Mouse (Mus musculus) stomach, embryonic 15.5 days (tissue): ENCODE measurements around the gene Aif1l. TPM values are rescaled to one million over a fixed set of nuclear protein-coding genes. Genes with fewer than 3 reads are reported as not detected.

ENCODE experiments used
- ATAC-seq: fragments of 200-750 bp; cut with Nextera tagmentation; 2 replicates; pipeline ENCODE4 v1.8.0; 2017; ENCODE audit warnings: low read depth, moderate number of reproducible peaks, moderate TSS enrichment; ENCODE audit not compliant: insufficient read depth, low FRiP score
- H3K27ac ChIP-seq: fragments of 300-500 bp; sonication (generic); 2 replicates; pipeline ENCODE4 v1.5.1; 2015; ENCODE audit warnings: mild to moderate bottlenecking, inconsistent platforms
- H3K27me3 ChIP-seq: fragments of 300-500 bp; sonication (generic); replicated peaks from 2 replicates; pipeline ENCODE4 v1.6.1; 2015; ENCODE audit warnings: inconsistent platforms
- H3K36me3 ChIP-seq: fragments of 300-500 bp; sonication (generic); 2 replicates; pipeline ENCODE4 v1.6.1; 2015; ENCODE audit warnings: inconsistent platforms
- H3K4me1 ChIP-seq: fragments of 300-500 bp; sonication (generic); 2 replicates; pipeline ENCODE4 v1.6.1; 2015; ENCODE audit warnings: inconsistent platforms
- H3K4me2 ChIP-seq: fragments of 300-500 bp; sonication (generic); 2 replicates; pipeline ENCODE4 v1.6.1; 2015; ENCODE audit warnings: mild to moderate bottlenecking, inconsistent platforms
- H3K4me3 ChIP-seq: fragments of 300-500 bp; sonication (generic); replicated peaks from 2 replicates; pipeline ENCODE4 v1.5.1; 2015; ENCODE audit warnings: inconsistent platforms
- H3K9ac ChIP-seq: fragments of 300-500 bp; sonication (generic); 2 replicates; pipeline ENCODE4 v1.6.1; 2015; ENCODE audit warnings: inconsistent platforms
- H3K9me3 ChIP-seq: fragments of 300-500 bp; sonication (generic); 2 replicates; pipeline ENCODE4 v1.6.1; 2016; ENCODE audit warnings: inconsistent platforms
- WGBS: fragments of 180-500 bp; shearing (Covaris S2); methylation state at CpG from one replicate; pipeline ENCODE4 v1.1.7; 2015; 5-methylcytosine and 5-hydroxymethylcytosine counted together
- polyA plus RNA-seq: library from polyadenylated mRNA; unstranded; fragments of >200 nt; fragmentation: Nextera tagmentation; extraction: Ambion mirVana; gene quantifications from 2 replicates; pipeline ENCODE4 v1.2.1, GENCODE M21; 2015

Aif1l gene
- polyA plus RNA-seq, 1 experiment from 2014 or later, result 10.5 TPM

- WGBS, result under 1% methylated on average over 60 of the region's 60 CpGs
- H3K9me3 ChIP-seq, result no peaks in the 10 kb centered on the region
- no peaks in the 10 kb centered on the region for H3K27me3 ChIP-seq
- H3K27ac ChIP-seq, result peak within 1 kb of the TSS; percentile 60
- peaks cover 16% of the 10 kb centered on the region for H3K36me3 ChIP-seq
- peak within 1 kb of the TSS; percentile 85 for H3K9ac ChIP-seq
- H3K4me3 ChIP-seq, result peak within 1 kb of the TSS; percentile 91
- peaks cover 6% of the 10 kb centered on the region; the same call in 1 of the 2 replicates for H3K4me1 ChIP-seq
- peak; percentile 99 for ATAC-seq
- H3K4me2 ChIP-seq, result peak within 1 kb of the TSS; percentile 94
Measured at GRCm38 (mm10) chr2:31974141-31974808, 24.3 kb downstream of the Aif1l start, which contains the start of gene Nup214. Nup214 (plus strand) TSS chr2:31974436.

- 8% methylated on average over 13 of the region's 13 CpGs for WGBS
- Histone ChIP-seq H3K9me3 (no peaks in the 10 kb centered on the region), H3K27ac (peak overlapping the region; percentile 48; the same call in 1 of the 2 replicates), H3K27me3 (no peaks in the 10 kb centered on the region), H3K4me3 (peak overlapping the region; percentile 91), H3K36me3 (peaks cover 19% of the 10 kb centered on the region), H3K9ac (peak overlapping the region; percentile 85), H3K4me2 (peak overlapping the region; percentile 94), H3K4me1 (peaks cover 6% of the 10 kb centered on the region; the same call in 1 of the 2 replicates)
- ATAC-seq, result no peak
Measured at GRCm38 (mm10) chr2:31974809-31975371, 25.0 kb downstream of the Aif1l start.

DNA sequence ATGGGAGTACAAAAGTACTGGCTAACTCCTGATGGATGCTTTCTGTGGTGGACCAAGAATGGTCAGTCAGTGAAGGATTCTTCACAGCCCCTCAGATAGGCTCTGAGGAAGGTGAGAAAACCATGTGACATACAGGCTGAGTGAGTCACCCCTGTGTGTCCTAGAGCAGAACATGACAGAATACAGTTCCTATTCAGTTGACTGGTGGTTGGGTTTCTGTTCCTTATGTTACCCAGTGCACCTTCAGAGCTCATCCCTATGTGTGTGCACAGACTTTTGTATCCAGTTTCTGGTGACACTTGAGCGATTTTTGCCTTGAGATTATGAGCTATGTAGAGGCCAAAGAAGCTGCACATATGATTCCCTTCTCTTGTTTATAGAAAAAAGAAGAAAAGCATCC, 37.8 kb downstream of the Aif1l start:
- no peak overlapping the region for H3K9ac ChIP-seq
- H3K4me3 ChIP-seq, result no peak overlapping the region
- no peak overlapping the region for H3K27ac ChIP-seq
- no peaks in the 10 kb centered on the region for H3K4me1 ChIP-seq
- peaks cover 63% of the 10 kb centered on the region for H3K36me3 ChIP-seq
- H3K27me3 ChIP-seq, result no peaks in the 10 kb centered on the region
- H3K9me3 ChIP-seq, result no peaks in the 10 kb centered on the region
- no peak for ATAC-seq
- no peak overlapping the region for H3K4me2 ChIP-seq
- WGBS, result 94% methylated on average over 1 of the region's 1 CpGs

DNA sequence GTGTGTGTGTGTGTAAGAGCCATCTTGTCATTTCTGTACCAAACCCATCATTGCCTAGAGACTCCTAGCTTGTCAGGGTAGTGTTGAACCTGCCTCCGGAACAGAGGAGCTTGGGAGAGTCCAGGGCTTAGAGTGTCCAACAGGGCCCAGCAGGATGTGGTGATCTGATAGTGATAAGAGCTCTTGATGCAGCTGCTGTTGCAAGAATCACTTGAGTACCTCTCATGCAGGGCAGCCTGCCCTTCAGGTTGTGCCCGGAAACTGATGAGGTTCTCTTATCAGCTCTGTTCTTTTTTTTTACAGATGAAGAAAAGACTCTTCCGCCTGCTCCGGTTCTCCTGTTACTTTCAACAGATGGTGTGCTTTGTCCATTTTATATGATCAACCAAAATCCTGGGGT, 41.0 kb downstream of the Aif1l start:
- H3K36me3 ChIP-seq, result peaks cover 71% of the 10 kb centered on the region
- ATAC-seq, result no peak
- no peak overlapping the region for H3K9ac ChIP-seq
- H3K4me3 ChIP-seq, result no peak overlapping the region
- H3K27me3 ChIP-seq, result no peaks in the 10 kb centered on the region
- WGBS, result 95% methylated on average over 4 of the region's 4 CpGs
- H3K4me2 ChIP-seq, result no peak overlapping the region
- H3K27ac ChIP-seq, result no peak overlapping the region
- no peaks in the 10 kb centered on the region for H3K9me3 ChIP-seq
- no peaks in the 10 kb centered on the region for H3K4me1 ChIP-seq

GRCm38 (mm10) chr2:31994896-31995295, 45.0 kb downstream of the Aif1l start:
- Histone ChIP-seq H3K36me3 (peaks cover 77% of the 10 kb centered on the region), H3K27me3 (no peaks in the 10 kb centered on the region), H3K9me3 (no peaks in the 10 kb centered on the region), H3K4me1 (no peaks in the 10 kb centered on the region), H3K4me2 (no peak overlapping the region), H3K27ac (no peak overlapping the region), H3K4me3 (no peak overlapping the region), H3K9ac (no peak overlapping the region)
- 91% methylated on average over 9 of the region's 9 CpGs for WGBS
- ATAC-seq, result no peak

DNA sequence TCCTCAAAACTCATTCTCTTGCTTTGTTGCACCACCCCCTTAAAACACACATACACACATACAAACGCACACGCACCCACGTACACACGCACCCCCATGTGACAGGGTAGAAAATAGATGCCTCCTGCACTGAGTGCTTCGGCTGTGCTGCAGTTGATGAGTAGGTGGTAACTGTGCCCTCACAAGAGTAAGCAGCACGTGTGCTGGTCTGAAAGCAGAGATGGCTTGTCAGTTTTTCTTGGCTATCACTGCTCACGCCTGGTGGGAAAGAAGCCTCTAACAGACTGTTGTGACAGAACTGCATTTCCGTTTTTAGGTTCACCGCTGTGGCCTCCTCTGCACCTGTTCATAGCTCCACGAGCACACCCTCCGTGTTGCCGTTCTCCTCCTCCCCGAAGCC, 46.1 kb downstream of the Aif1l start:
- 94% methylated on average over 13 of the region's 13 CpGs for WGBS
- H3K4me2 ChIP-seq, result no peak overlapping the region
- no peaks in the 10 kb centered on the region for H3K9me3 ChIP-seq
- no peaks in the 10 kb centered on the region for H3K4me1 ChIP-seq
- no peaks in the 10 kb centered on the region for H3K27me3 ChIP-seq
- H3K36me3 ChIP-seq, result peaks cover 68% of the 10 kb centered on the region
- no peak overlapping the region for H3K27ac ChIP-seq
- ATAC-seq, result no peak
- H3K9ac ChIP-seq, result no peak overlapping the region
- no peak overlapping the region for H3K4me3 ChIP-seq

DNA sequence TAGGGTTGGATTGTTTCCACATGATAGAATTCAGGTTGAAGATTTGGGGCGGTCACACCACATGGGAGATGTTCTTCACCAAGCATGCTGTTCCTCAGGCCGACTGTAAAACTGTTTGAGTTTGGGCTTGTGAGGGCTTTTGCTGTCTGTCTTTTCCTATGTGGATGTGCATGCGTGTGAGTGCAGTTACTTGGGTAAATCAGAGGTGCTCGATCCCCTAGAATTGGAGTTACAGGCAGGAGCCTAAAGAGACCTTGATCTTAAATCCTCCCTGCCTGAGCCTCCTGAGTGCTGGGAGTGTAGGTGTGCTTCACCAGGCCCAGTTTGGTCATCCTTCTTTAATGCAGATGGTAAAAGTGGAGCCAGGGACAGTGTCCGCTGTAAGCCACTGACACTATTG, 47.6 kb downstream of the Aif1l start:
- H3K4me3 ChIP-seq, result no peak overlapping the region
- H3K9me3 ChIP-seq, result no peaks in the 10 kb centered on the region
- ATAC-seq, result no peak
- no peak overlapping the region for H3K9ac ChIP-seq
- no peaks in the 10 kb centered on the region for H3K27me3 ChIP-seq
- H3K27ac ChIP-seq, result no peak overlapping the region
- H3K4me1 ChIP-seq, result no peaks in the 10 kb centered on the region
- WGBS, result 88% methylated on average over 5 of the region's 5 CpGs
- no peak overlapping the region for H3K4me2 ChIP-seq
- peaks cover 61% of the 10 kb centered on the region for H3K36me3 ChIP-seq

- WGBS, result 55% methylated on average over 2 of the region's 2 CpGs
- peaks cover 58% of the 10 kb centered on the region for H3K36me3 ChIP-seq
- ATAC-seq, result no peak
Measured at GRCm38 (mm10) chr2:31998443-31998842, 48.5 kb downstream of the Aif1l start.

DNA sequence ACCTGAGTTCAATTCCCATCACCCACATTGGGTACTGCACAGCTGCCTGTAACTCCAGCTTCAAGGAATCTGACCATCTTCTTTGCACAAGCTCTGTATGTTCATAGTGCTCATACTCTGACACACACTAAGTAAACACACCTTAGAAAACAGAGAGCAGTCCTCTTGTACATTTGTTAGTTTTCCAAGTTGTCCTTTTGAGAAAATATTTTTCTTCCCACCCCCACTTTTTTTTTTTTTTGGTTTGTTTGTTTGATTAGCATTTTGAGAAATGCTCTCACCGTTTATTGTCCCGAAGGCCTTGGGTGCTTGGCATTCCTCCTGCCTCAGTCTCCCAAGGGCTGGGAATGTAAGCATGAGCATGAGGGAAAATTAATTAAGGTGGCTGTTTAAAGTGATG, 58.4 kb downstream of the Aif1l start:
- Histone ChIP-seq H3K9ac (no peak overlapping the region), H3K4me1 (no peaks in the 10 kb centered on the region), H3K36me3 (peaks cover 52% of the 10 kb centered on the region), H3K4me2 (no peak overlapping the region), H3K4me3 (no peak overlapping the region), H3K27me3 (no peaks in the 10 kb centered on the region), H3K27ac (no peak overlapping the region), H3K9me3 (no peaks in the 10 kb centered on the region)
- 82% methylated on average over 2 of the region's 2 CpGs for WGBS
- no peak for ATAC-seq

More at GRCm38 (mm10) chr2:31998443-31998842, 48.5 kb downstream of the Aif1l start:
- H3K4me2 ChIP-seq, result no peak overlapping the region
- H3K4me3 ChIP-seq, result no peak overlapping the region
- no peak overlapping the region for H3K9ac ChIP-seq
- no peaks in the 10 kb centered on the region for H3K9me3 ChIP-seq
- no peak overlapping the region for H3K27ac ChIP-seq
- H3K27me3 ChIP-seq, result no peaks in the 10 kb centered on the region
- H3K4me1 ChIP-seq, result no peaks in the 10 kb centered on the region

DNA sequence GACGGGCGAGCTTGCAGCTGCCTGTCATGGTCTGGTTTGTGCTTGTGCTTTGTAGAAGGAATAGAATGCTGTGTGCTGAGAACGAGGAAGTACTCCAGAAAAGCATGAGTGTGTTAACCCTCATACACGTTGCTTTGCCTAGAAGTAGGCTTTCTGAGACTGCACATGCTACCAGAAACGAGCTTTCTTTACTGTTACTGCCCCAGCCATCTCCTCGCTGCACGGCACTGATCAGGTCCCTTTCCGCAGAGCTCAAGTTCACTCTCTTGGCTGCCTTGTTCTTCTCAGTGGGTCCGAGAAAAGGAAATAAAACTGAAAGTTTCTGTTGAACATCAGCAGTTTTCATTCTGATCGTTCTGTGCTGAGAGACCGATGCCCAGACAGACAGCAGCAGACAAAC, 58.8 kb downstream of the Aif1l start:
- H3K4me2 ChIP-seq, result no peak overlapping the region
- ATAC-seq, result no peak
- no peak overlapping the region for H3K9ac ChIP-seq
- no peaks in the 10 kb centered on the region for H3K27me3 ChIP-seq
- no peaks in the 10 kb centered on the region for H3K4me1 ChIP-seq
- 87% methylated on average over 11 of the region's 11 CpGs for WGBS
- no peak overlapping the region for H3K27ac ChIP-seq
- peaks cover 52% of the 10 kb centered on the region for H3K36me3 ChIP-seq
- H3K9me3 ChIP-seq, result no peaks in the 10 kb centered on the region
- no peak overlapping the region for H3K4me3 ChIP-seq

DNA sequence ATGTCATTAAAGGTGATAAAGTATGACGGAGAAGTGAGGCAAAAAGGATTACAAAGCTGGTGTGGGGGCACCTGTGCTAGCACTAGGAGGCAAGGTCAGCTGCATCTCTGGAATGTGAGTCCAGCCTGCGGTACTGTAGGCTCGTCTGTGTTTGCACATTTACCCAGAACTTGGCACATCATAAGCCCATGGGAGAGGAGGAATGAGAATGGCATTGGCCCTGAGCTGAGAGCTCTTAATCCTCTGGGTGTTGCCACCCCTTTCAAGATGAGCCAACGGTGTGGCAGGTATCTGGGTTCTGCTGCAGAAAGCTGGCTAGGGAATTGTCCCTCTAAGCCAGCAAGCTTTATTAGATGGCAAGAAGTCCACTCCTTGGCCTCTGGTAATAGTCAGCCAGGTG, 69.8 kb downstream of the Aif1l start:
- H3K4me3 ChIP-seq, result no peak overlapping the region
- H3K9ac ChIP-seq, result no peak overlapping the region
- H3K27ac ChIP-seq, result no peak overlapping the region
- H3K4me2 ChIP-seq, result no peak overlapping the region
- no peaks in the 10 kb centered on the region for H3K9me3 ChIP-seq
- H3K36me3 ChIP-seq, result peaks cover 55% of the 10 kb centered on the region
- H3K27me3 ChIP-seq, result no peaks in the 10 kb centered on the region
- WGBS, result 60% methylated on average over 4 of the region's 4 CpGs
- ATAC-seq, result no peak
- H3K4me1 ChIP-seq, result no peaks in the 10 kb centered on the region

GRCm38 (mm10) chr2:32020229-32020628, 70.3 kb downstream of the Aif1l start:
- Histone ChIP-seq H3K9me3 (no peaks in the 10 kb centered on the region), H3K27me3 (no peaks in the 10 kb centered on the region), H3K27ac (no peak overlapping the region), H3K4me3 (no peak overlapping the region), H3K36me3 (peaks cover 57% of the 10 kb centered on the region), H3K4me1 (no peaks in the 10 kb centered on the region), H3K9ac (no peak overlapping the region), H3K4me2 (no peak overlapping the region)
- 89% methylated on average over 5 of the region's 5 CpGs for WGBS
- no peak for ATAC-seq
